Mouse (Mus musculus): ENCODE measurements around the gene Crip2.

DNA sequence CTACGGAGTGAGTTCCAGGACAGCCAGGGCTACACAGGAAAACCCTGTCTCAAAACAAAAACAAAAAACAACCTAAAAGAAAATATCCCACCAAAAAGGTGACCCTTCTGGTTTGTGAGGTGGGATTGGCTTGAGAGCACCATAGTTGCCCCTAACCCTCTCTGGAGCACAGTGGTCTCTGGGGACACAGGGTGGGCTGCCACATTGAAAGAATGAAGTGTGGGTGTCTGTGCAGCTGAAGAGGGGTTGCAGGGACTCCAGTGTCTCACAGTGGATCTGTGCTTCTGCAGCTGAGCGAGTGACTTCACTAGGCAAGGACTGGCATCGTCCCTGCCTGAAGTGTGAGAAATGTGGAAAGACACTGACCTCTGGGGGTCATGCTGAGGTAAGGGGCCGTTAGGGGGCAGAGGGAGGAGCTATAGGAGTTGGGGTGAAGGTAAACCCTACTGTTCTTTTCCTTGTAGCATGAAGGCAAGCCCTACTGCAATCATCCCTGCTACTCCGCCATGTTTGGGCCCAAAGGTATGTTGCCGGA, 13.0 kb downstream of the Crip2 start:
- no peak for TF ChIP-seq CTCF (IDR thresholded peaks at IDR 0.05; ENCODE audit: low read depth)
- no peak for TF ChIP-seq EP300 (optimal IDR thresholded peaks at IDR 0.05)
